Mouse (Mus musculus): ENCODE data around the gene Cdkl2.

DNA sequence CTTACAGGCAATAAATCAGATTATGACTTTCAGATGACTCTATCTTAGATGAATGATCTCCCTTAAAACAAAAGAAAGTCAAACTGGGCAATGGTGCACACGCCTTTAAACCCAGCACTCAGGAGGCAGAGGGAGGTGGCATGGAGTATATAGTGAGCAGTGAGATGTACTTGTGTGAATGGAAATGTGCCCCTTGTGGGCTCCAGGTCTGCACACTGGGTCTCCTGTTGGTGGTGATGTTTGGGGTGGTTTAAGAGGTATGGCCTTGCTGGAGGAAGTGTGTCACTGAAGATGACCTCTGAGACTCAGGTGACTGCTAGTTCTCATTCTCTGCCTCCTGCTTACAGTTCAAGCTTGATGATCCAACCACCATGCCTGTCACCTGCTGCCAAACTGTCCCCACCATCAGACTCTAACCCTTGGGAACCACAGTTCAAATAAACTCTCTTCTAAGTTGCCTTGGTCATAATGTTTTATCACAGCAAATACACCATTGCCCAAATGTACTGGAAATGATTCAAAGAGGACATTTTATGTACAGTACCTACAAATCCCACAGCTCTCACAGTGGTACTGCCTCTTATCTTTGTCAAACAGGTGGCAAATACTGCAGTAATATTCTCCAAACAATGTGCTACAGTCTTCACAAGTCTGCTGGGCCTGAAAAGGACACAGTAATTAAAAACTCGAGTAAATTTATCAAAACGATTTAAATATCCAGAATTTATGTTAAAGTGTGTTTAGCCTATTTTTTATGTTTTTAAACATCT lies 86.5 kb downstream of the Cdkl2 start:
- TF ChIP-seq CTCF (IDR thresholded peaks at IDR 0.05; ENCODE audit: borderline replicate concordance, extremely low read depth, insufficient read depth, insufficient read length) (no peak), POLR2A (IDR thresholded peaks at IDR 0.05; ENCODE audit: borderline replicate concordance, extremely low read depth, insufficient read depth, insufficient read length, poor library complexity, severe bottlenecking) (no peak)
